Mouse (Mus musculus): ENCODE data around the gene Slit3. TPM values are rescaled to one million over a fixed set of nuclear protein-coding genes. Genes with fewer than 3 reads are reported as not detected.

The Slit3 gene
- polyA plus RNA-seq, 1 experiment from 2014 or later: 20.4 TPM

DNA sequence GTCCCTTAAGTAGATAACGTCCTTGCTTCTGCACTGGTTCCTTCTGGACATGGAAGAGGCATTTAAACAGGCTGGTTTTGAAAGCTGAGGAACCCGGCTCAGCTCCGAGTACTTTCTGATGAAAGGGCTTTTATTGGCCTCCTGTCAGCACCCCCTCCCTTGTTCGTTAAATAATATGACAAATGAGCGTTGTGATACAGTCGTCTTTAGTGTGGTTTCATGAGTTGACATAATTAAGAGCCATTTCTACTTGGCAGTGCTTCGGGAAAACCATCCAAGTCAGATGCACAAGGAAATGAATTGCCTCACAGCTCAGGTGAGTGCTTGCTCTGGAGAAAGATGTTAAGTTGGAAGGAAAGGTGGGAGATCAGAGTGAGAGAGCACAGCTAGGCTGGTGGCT is 173.6 kb downstream of the Slit3 start:
- Histone ChIP-seq H3K36me3 (ENCODE audit: control insufficient read depth, insufficient read depth, low read length) (no peaks in the 10 kb centered on the region), H3K4me1 (ENCODE audit: control insufficient read depth, insufficient read depth, low read length) (peaks cover 13% of the 10 kb centered on the region), H3K4me3 (ENCODE audit: low read length) (no peak overlapping the region), H3K27ac (ENCODE audit: low read depth, low read length) (no peak overlapping the region), H3K4me2 (replicated peaks; ENCODE audit: low read depth, low read length) (no peak overlapping the region), H3K9me3 (ENCODE audit: control insufficient read depth, low read length) (no peaks in the 10 kb centered on the region), H3K27me3 (ENCODE audit: control insufficient read depth, insufficient read depth, low read length) (no peaks in the 10 kb centered on the region), H3K9ac (ENCODE audit: low read depth, low read length) (no peak overlapping the region)
- WGBS: 34% methylated on average over 7 of the region's 7 CpGs
- ATAC-seq (ENCODE audit: low FRiP score, low TSS enrichment): peak; percentile 6; the same call in 1 of the 2 replicates

- Histone ChIP-seq H3K27ac (ENCODE audit: low read depth, low read length) (no peak overlapping the region), H3K4me1 (ENCODE audit: control insufficient read depth, insufficient read depth, low read length) (peaks cover 13% of the 10 kb centered on the region), H3K4me2 (replicated peaks; ENCODE audit: low read depth, low read length) (no peak overlapping the region), H3K9ac (ENCODE audit: low read depth, low read length) (no peak overlapping the region), H3K4me3 (ENCODE audit: low read length) (no peak overlapping the region), H3K9me3 (ENCODE audit: control insufficient read depth, low read length) (no peaks in the 10 kb centered on the region), H3K27me3 (ENCODE audit: control insufficient read depth, insufficient read depth, low read length) (no peaks in the 10 kb centered on the region), H3K36me3 (ENCODE audit: control insufficient read depth, insufficient read depth, low read length) (no peaks in the 10 kb centered on the region)
- WGBS: 52% methylated on average over 3 of the region's 3 CpGs
- peak; percentile 44; the same call in 1 of the 2 replicates for ATAC-seq (ENCODE audit: low FRiP score, low TSS enrichment)
Observed at GRCm38 (mm10) chr11:35295162-35295799, 174.3 kb downstream of the Slit3 start.

GRCm38 (mm10) chr11:35296803-35297202 is 175.8 kb downstream of the Slit3 start:
- Histone ChIP-seq H3K9me3 (ENCODE audit: control insufficient read depth, low read length) (no peaks in the 10 kb centered on the region), H3K4me2 (replicated peaks; ENCODE audit: low read depth, low read length) (no peak overlapping the region), H3K4me1 (ENCODE audit: control insufficient read depth, insufficient read depth, low read length) (peaks cover 13% of the 10 kb centered on the region), H3K27ac (ENCODE audit: low read depth, low read length) (no peak overlapping the region), H3K36me3 (ENCODE audit: control insufficient read depth, insufficient read depth, low read length) (no peaks in the 10 kb centered on the region), H3K9ac (ENCODE audit: low read depth, low read length) (no peak overlapping the region), H3K4me3 (ENCODE audit: low read length) (no peak overlapping the region), H3K27me3 (ENCODE audit: control insufficient read depth, insufficient read depth, low read length) (no peaks in the 10 kb centered on the region)
- no peak for ATAC-seq (ENCODE audit: low FRiP score, low TSS enrichment)
- WGBS: 95% methylated on average over 5 of the region's 5 CpGs

GRCm38 (mm10) chr11:35297319-35297718 is 176.3 kb downstream of the Slit3 start:
- Histone ChIP-seq H3K4me1 (ENCODE audit: control insufficient read depth, insufficient read depth, low read length) (peaks cover 13% of the 10 kb centered on the region), H3K27ac (ENCODE audit: low read depth, low read length) (peak overlapping the region; percentile 55; the same call in 1 of the 2 replicates), H3K27me3 (ENCODE audit: control insufficient read depth, insufficient read depth, low read length) (no peaks in the 10 kb centered on the region), H3K4me2 (replicated peaks; ENCODE audit: low read depth, low read length) (no peak overlapping the region), H3K9me3 (ENCODE audit: control insufficient read depth, low read length) (no peaks in the 10 kb centered on the region), H3K36me3 (ENCODE audit: control insufficient read depth, insufficient read depth, low read length) (no peaks in the 10 kb centered on the region), H3K9ac (ENCODE audit: low read depth, low read length) (no peak overlapping the region), H3K4me3 (ENCODE audit: low read length) (no peak overlapping the region)
- 52% methylated on average over 5 of the region's 5 CpGs for WGBS
- no peak for ATAC-seq (ENCODE audit: low FRiP score, low TSS enrichment)

DNA sequence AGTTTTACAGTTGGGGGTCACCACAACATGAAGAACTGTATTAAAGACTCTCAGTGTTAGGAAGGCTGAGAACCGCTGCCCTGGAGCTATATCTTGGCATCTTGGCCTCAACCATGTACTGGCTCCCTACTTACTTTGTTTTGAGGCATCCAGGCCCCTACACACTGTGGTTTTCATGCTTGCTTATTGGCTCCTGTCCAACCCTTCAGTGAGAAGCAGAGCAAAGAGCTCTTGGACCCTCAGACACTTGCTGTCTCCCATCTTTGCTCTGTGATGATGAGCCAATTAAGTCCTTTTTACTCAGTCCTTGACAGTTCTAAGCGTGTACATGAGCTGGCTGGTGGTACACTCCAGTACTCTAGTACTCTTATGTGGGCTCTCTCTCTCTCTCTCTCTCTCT is 177.5 kb downstream of the Slit3 start:
- Histone ChIP-seq H3K4me3 (ENCODE audit: low read length) (no peak overlapping the region), H3K4me1 (ENCODE audit: control insufficient read depth, insufficient read depth, low read length) (peaks cover 11% of the 10 kb centered on the region), H3K36me3 (ENCODE audit: control insufficient read depth, insufficient read depth, low read length) (no peaks in the 10 kb centered on the region), H3K27ac (ENCODE audit: low read depth, low read length) (no peak overlapping the region), H3K9ac (ENCODE audit: low read depth, low read length) (no peak overlapping the region), H3K9me3 (ENCODE audit: control insufficient read depth, low read length) (no peaks in the 10 kb centered on the region), H3K4me2 (replicated peaks; ENCODE audit: low read depth, low read length) (no peak overlapping the region), H3K27me3 (ENCODE audit: control insufficient read depth, insufficient read depth, low read length) (no peaks in the 10 kb centered on the region)
- 93% methylated on average over 2 of the region's 2 CpGs for WGBS
- no peak for ATAC-seq (ENCODE audit: low FRiP score, low TSS enrichment)

DNA sequence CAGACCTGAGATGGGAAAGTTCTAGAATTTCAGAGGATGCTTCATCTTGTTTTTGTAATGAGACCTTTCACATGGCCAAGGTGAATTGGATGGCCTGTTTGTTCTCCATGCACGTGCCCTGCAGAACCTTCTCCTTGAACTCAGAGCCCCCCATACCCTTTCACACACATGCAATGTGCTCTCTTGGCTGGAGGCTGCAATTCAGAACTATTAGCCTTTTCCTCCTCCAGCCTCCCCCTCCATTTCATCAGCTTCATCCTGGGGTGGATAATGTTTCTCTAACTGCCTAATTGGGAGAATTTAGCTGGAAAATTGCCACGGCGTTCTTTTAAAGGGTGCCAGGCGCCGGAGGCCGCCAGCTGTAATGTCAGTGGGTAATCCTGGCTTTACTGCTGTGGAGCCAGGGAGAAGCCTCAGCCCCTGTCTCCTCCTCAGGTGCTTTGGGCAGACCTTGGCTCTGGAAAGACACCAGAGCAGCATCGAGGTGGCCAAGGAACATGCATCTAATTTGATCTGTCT is 178.9 kb downstream of the Slit3 start:
- H3K36me3 ChIP-seq (ENCODE audit: control insufficient read depth, insufficient read depth, low read length): no peaks in the 10 kb centered on the region
- WGBS: 50% methylated on average over 7 of the region's 7 CpGs
- H3K27me3 ChIP-seq (ENCODE audit: control insufficient read depth, insufficient read depth, low read length): no peaks in the 10 kb centered on the region
- H3K4me2 ChIP-seq (replicated peaks; ENCODE audit: low read depth, low read length): no peak overlapping the region
- H3K9me3 ChIP-seq (ENCODE audit: control insufficient read depth, low read length): no peaks in the 10 kb centered on the region
- no peak overlapping the region for H3K27ac ChIP-seq (ENCODE audit: low read depth, low read length)
- peaks cover 16% of the 10 kb centered on the region for H3K4me1 ChIP-seq (ENCODE audit: control insufficient read depth, insufficient read depth, low read length)
- H3K4me3 ChIP-seq (ENCODE audit: low read length): no peak overlapping the region
- ATAC-seq (ENCODE audit: low FRiP score, low TSS enrichment): no peak
- no peak overlapping the region for H3K9ac ChIP-seq (ENCODE audit: low read depth, low read length)

DNA sequence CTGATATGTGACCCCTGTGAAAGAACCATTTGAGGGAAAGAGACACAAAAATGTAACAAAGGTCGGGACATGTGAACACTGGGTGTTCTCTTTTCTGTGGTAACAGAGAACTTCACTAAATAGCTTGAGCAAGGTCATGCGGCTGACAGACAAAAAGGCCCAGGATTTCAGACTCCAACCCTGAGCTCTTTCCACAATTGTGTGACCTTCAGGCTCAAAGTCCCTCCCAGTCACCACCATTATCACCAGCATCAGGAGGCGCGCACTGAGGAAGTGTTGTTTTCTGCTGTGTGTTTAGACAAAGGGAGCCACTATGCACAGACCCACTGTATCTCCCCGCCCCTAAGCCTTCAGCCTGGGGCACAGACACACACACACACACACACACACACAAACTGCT is 181.2 kb downstream of the Slit3 start:
- no peak overlapping the region for H3K4me3 ChIP-seq (ENCODE audit: low read length)
- no peak for ATAC-seq (ENCODE audit: low FRiP score, low TSS enrichment)
- WGBS: 92% methylated on average over 5 of the region's 5 CpGs
- no peak overlapping the region for H3K9ac ChIP-seq (ENCODE audit: low read depth, low read length)
- no peak overlapping the region for H3K4me2 ChIP-seq (replicated peaks; ENCODE audit: low read depth, low read length)
- H3K27me3 ChIP-seq (ENCODE audit: control insufficient read depth, insufficient read depth, low read length): no peaks in the 10 kb centered on the region
- H3K27ac ChIP-seq (ENCODE audit: low read depth, low read length): no peak overlapping the region
- H3K9me3 ChIP-seq (ENCODE audit: control insufficient read depth, low read length): no peaks in the 10 kb centered on the region
- H3K36me3 ChIP-seq (ENCODE audit: control insufficient read depth, insufficient read depth, low read length): no peaks in the 10 kb centered on the region
- peaks cover 35% of the 10 kb centered on the region for H3K4me1 ChIP-seq (ENCODE audit: control insufficient read depth, insufficient read depth, low read length)

DNA sequence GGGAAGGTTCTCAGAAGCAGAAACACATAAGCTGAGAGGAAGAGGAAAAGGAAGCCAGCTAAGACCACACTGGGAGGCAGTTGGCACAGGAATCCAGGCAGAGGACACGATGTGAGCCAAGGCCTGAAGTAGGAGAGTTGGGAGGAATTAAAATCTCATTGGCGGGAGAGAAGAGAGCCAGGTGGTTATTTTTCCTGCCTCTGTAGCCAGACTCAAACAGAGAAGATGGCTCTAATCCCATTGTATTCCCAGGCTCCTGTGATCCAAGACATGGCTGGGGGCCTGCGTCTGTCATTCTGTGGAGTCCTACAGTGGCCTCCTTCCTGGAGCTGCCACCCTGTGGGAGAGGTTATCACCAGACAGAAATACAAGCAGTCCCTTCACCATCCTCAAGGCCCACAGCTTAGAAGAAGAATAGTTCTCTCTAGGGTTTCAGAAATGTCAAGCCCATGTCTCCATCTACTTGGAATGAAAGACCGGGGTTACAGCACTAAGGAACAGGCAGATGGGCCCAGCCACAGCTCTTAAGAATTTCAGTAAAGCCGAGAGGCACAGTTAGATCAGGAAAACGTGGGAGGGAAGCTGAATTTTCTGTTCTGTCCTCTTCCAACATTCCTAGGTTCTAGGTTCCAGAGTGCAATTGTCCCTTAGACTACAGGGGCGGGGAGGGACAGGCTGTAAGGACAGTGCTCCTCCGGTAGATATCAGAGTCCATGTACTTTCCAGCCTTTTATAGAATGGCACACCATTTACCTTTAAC is 183.4 kb downstream of the Slit3 start:
- no peaks in the 10 kb centered on the region for H3K9me3 ChIP-seq (ENCODE audit: control insufficient read depth, low read length)
- no peak overlapping the region for H3K9ac ChIP-seq (ENCODE audit: low read depth, low read length)
- no peaks in the 10 kb centered on the region for H3K36me3 ChIP-seq (ENCODE audit: control insufficient read depth, insufficient read depth, low read length)
- H3K27ac ChIP-seq (ENCODE audit: low read depth, low read length): no peak overlapping the region
- H3K27me3 ChIP-seq (ENCODE audit: control insufficient read depth, insufficient read depth, low read length): no peaks in the 10 kb centered on the region
- 85% methylated on average over 8 of the region's 8 CpGs for WGBS
- no peak for ATAC-seq (ENCODE audit: low FRiP score, low TSS enrichment)
- H3K4me2 ChIP-seq (replicated peaks; ENCODE audit: low read depth, low read length): no peak overlapping the region
- H3K4me1 ChIP-seq (ENCODE audit: control insufficient read depth, insufficient read depth, low read length): peaks cover 47% of the 10 kb centered on the region
- H3K4me3 ChIP-seq (ENCODE audit: low read length): no peak overlapping the region

DNA sequence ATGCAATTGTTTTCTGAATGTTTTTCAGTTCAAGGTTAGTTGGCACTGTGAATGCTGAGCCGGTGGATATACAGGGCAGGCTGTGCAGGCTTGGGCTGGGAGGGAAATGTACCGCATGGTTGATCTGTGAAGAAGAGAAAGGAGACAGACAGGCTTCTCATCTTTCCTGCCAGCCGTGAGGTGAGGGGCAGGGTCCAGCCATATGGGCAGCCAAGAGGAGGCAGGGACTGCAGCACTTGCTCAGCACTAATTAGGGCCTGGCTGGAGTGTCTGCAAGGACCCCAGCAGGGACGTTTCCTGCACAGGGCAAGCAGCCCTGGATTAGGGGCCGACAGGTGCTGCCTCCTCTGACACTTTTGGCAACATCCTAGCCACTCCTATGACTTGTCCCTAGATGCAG is 184.1 kb downstream of the Slit3 start:
- H3K9me3 ChIP-seq (ENCODE audit: control insufficient read depth, low read length): no peaks in the 10 kb centered on the region

More for the DNA sequence above, 184.1 kb downstream of the Slit3 start:
- peak; percentile 79 for ATAC-seq (ENCODE audit: low FRiP score, low TSS enrichment)
- no peak overlapping the region for H3K9ac ChIP-seq (ENCODE audit: low read depth, low read length)
- 30% methylated on average over 5 of the region's 5 CpGs for WGBS
- no peak overlapping the region for H3K27ac ChIP-seq (ENCODE audit: low read depth, low read length)
- H3K4me2 ChIP-seq (replicated peaks; ENCODE audit: low read depth, low read length): no peak overlapping the region
- no peaks in the 10 kb centered on the region for H3K36me3 ChIP-seq (ENCODE audit: control insufficient read depth, insufficient read depth, low read length)
- H3K27me3 ChIP-seq (ENCODE audit: control insufficient read depth, insufficient read depth, low read length): no peaks in the 10 kb centered on the region
- no peak overlapping the region for H3K4me3 ChIP-seq (ENCODE audit: low read length)
- H3K4me1 ChIP-seq (ENCODE audit: control insufficient read depth, insufficient read depth, low read length): peaks cover 47% of the 10 kb centered on the region
